Mouse (Mus musculus) ES-Bruce4 (cell line): ENCODE measurements around the gene Sdhaf2. TPM values are rescaled to one million over a fixed set of nuclear protein-coding genes. Genes with fewer than 3 reads are reported as not detected.
"Not testable (repeated sequence)": the region's sequence is repeated elsewhere in the genome, so short reads cannot be mapped to it uniquely, and the experiment has no call there.

Experiments
- H3K27ac ChIP-seq: 2 replicates; pipeline ENCODE4 v1.5.1; 2012; ENCODE audit warnings: low read length, inconsistent platforms; ENCODE audit not compliant: insufficient read depth
- H3K27me3 ChIP-seq: 2 replicates; pipeline ENCODE4 v1.6.1; 2012; ENCODE audit warnings: mild to moderate bottlenecking, low read length, inconsistent platforms; ENCODE audit not compliant: control insufficient read depth, poor library complexity, insufficient read depth, severe bottlenecking
- H3K36me3 ChIP-seq: 2 replicates; pipeline ENCODE4 v1.6.1; 2012; ENCODE audit warnings: inconsistent platforms, mild to moderate bottlenecking, low read length, moderate library complexity; ENCODE audit not compliant: control insufficient read depth, poor library complexity, insufficient read depth, severe bottlenecking
- H3K4me1 ChIP-seq: one replicate; pipeline ENCODE4 v1.8.1; 2011; ENCODE audit warnings: low read length; ENCODE audit not compliant: control insufficient read depth, insufficient read depth
- H3K4me3 ChIP-seq: 2 replicates; pipeline ENCODE4 v1.5.1; 2011; ENCODE audit warnings: low read depth, mild to moderate bottlenecking, low read length
- H3K9ac ChIP-seq: 2 replicates; pipeline ENCODE4 v1.6.1; 2012; ENCODE audit warnings: low read depth, mild to moderate bottlenecking, inconsistent platforms; ENCODE audit not compliant: poor library complexity, severe bottlenecking
- H3K9me3 ChIP-seq: replicated peaks from 2 replicates; pipeline ENCODE4 v1.6.1; 2012; ENCODE audit warnings: mild to moderate bottlenecking, low read length, inconsistent platforms; ENCODE audit not compliant: control insufficient read depth, poor library complexity, insufficient read depth, severe bottlenecking
- CTCF ChIP-seq: IDR thresholded peaks from one replicate; pipeline ENCODE4 v1.8.1; 2011; ENCODE audit warnings: low read depth, low read length
- EP300 ChIP-seq: IDR thresholded peaks from 2 replicates; pipeline ENCODE4 v1.6.1; 2011; ENCODE audit warnings: low read depth, low read length; ENCODE audit not compliant: insufficient read depth
- POLR2A ChIP-seq: IDR thresholded peaks from one replicate; pipeline ENCODE4 v1.8.1; 2011; ENCODE audit warnings: low read length; ENCODE audit not compliant: insufficient read depth
- polyA plus RNA-seq: library from polyadenylated mRNA; stranded (reverse); fragments of >200 nt; gene quantifications from 2 replicates; pipeline ENCODE4 v1.2.4, GENCODE M21; 2011; ENCODE audit warnings: low read depth; ENCODE audit not compliant: missing spikeins, insufficient read depth, insufficient read length

Sdhaf2 gene
- polyA plus RNA-seq, 1 experiment = 39.6 TPM

GRCm38 (mm10) chr19:10560108-10560507, 34.2 kb upstream of the Sdhaf2 start:
- H3K4me1 ChIP-seq = peaks cover 2% of the 10 kb centered on the region
- no peak overlapping the region for H3K4me3 ChIP-seq
- TF ChIP-seq EP300 (no peak), POLR2A (no peak), CTCF (no peak)
- H3K27ac ChIP-seq = no peak overlapping the region
- H3K9ac ChIP-seq = no peak overlapping the region
- no peaks in the 10 kb centered on the region for H3K9me3 ChIP-seq
- no peaks in the 10 kb centered on the region for H3K27me3 ChIP-seq
- H3K36me3 ChIP-seq = no peaks in the 10 kb centered on the region

- H3K27me3 ChIP-seq, H3K9ac ChIP-seq, H3K9me3 ChIP-seq, H3K4me1 ChIP-seq, H3K27ac ChIP-seq, H3K4me3 ChIP-seq, H3K36me3 ChIP-seq: not testable (repeated sequence)
Observed at GRCm38 (mm10) chr19:10557837-10558375, 32.0 kb upstream of the Sdhaf2 start.

- Histone ChIP-seq H3K27ac (no peak overlapping the region), H3K4me3 (no peak overlapping the region), H3K4me1 (peaks cover 2% of the 10 kb centered on the region), H3K36me3 (no peaks in the 10 kb centered on the region), H3K9me3 (no peaks in the 10 kb centered on the region), H3K27me3 (no peaks in the 10 kb centered on the region), H3K9ac (no peak overlapping the region)
- TF ChIP-seq EP300 = no peak
- no peak for TF ChIP-seq POLR2A
- TF ChIP-seq CTCF = no peak
Observed at GRCm38 (mm10) chr19:10557430-10557829, 31.5 kb upstream of the Sdhaf2 start.

- H3K9ac ChIP-seq = no peak overlapping the region
- no peak overlapping the region for H3K27ac ChIP-seq
- no peaks in the 10 kb centered on the region for H3K9me3 ChIP-seq
- no peak overlapping the region for H3K4me3 ChIP-seq
- no peaks in the 10 kb centered on the region for H3K27me3 ChIP-seq
- H3K36me3 ChIP-seq = no peaks in the 10 kb centered on the region; the same call in 1 of the 2 replicates
- no peak for TF ChIP-seq EP300
- no peak for TF ChIP-seq CTCF
- H3K4me1 ChIP-seq = peaks cover 2% of the 10 kb centered on the region
Observed at GRCm38 (mm10) chr19:10557001-10557400, 31.1 kb upstream of the Sdhaf2 start.

- no peak for TF ChIP-seq POLR2A
- no peak for TF ChIP-seq CTCF
- TF ChIP-seq EP300 = no peak
- Histone ChIP-seq H3K27me3 (no peaks in the 10 kb centered on the region), H3K4me3 (peak within 1 kb of the TSS; percentile 93), H3K36me3 (no peaks in the 10 kb centered on the region; the same call in 1 of the 2 replicates), H3K27ac (0 out of 2 replicates have a peak within 1 kb of the TSS, but pooled peaks have one; percentile 25), H3K9ac (peak within 1 kb of the TSS; percentile 86), H3K9me3 (no peaks in the 10 kb centered on the region), H3K4me1 (peaks cover 2% of the 10 kb centered on the region)
Observed at GRCm38 (mm10) chr19:10555624-10556510, 29.9 kb upstream of the Sdhaf2 start, which contains the start of gene Tmem216. Gene Tmem216 (minus strand): TSS chr19:10556238.

GRCm38 (mm10) chr19:10539454-10539853, 13.5 kb upstream of the Sdhaf2 start:
- H3K36me3 ChIP-seq = peaks cover 76% of the 10 kb centered on the region
- no peaks in the 10 kb centered on the region for H3K9me3 ChIP-seq
- no peak overlapping the region for H3K9ac ChIP-seq
- TF ChIP-seq EP300 = no peak
- no peak for TF ChIP-seq POLR2A
- no peak for TF ChIP-seq CTCF
- no peak overlapping the region for H3K27ac ChIP-seq
- no peaks in the 10 kb centered on the region for H3K27me3 ChIP-seq
- no peak overlapping the region for H3K4me3 ChIP-seq
- H3K4me1 ChIP-seq = no peaks in the 10 kb centered on the region
